Mouse (Mus musculus): Measurements from ENCODE around the gene Sec14l1.
A peak's percentile ranks its signal among the peaks of the same experiment; 100 is the strongest.
"Not testable (repeated sequence)": the region's sequence is repeated elsewhere in the genome, so short reads cannot be mapped to it uniquely, and the experiment has no call there.

The Sec14l1 gene

DNA sequence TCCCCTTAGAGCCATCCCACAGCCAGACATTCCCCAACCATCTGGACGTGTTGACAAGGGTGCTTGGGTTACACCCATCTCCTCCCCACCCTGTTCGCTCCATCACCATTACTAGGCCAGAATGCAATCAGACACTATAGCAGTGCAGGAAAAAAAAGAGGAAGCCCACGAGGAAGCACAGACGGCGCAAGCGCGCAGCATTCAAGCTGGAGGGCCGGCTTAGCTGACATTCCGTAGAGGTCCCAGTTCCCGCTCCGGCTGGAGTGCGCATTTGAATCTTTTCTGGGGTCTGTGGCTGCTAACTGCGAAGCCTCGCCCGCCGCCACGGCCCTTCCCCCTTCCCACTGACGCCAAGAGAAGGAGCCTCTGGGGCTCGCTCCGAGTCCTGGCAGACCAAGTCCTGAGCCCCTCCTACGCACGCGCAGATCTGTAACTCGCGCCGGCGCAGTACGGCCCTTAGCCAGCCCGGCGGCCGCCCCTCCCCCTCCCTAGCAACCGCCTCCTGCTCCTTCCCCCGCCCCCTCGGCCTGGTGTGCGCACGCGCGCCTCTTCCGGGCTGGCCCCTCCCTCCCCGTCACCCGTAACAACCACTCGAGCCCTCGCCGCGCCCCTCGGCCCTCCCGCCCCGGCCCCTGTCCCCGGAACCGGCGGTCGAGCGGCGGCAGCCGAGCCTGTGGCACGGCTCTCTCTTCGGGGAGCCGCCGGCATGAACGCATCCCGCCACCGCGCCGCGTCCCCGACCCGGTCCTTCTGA, at the start of gene Sec14l1:
Gene Sec14l1, plus strand, starts transcription at position 577 of the 754 bp plus-strand sequence.
- DNase-seq = peak; percentile 100

DNA sequence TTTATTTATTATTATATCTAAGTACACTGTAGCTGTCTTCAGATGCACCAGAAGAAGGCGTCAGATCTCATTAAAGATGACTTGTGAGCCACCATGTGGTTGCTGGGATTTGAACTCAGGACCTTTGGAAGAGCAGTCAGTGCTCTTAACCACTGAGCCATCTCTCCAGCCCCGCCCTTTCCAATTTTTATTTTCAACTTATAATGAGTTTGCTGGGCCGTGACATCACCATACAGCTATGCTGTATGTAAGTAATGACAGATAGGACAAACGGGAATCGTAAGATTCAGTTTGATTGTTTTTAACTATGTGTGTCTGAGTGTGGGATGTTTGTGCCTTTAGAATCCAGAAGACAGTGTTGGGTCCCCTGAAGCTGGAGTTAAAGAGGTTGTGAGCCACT, 49.4 kb upstream of the Sec14l1 start:
- DNase-seq = not testable (repeated sequence)

DNA sequence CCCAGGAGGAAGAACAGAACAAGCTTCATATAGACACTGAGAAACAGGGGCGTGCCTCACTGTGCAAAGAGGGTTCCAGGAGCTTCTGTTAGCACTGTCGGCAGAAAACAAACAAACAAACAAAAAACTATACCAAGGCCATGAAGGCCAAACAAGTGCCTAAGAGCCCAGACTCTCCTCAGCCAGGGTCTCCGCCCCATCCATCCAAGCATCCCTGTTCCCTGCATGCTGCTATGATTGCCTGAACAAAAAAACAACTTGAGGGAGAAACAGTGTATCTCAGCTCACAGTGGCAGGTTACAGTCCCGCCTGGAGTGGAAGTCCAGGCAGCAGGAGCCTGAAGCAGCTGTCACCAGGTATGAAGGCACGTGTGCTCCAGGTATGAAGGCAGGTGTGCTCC, 48.2 kb upstream of the Sec14l1 start:
- DNase-seq = no peak

DNA sequence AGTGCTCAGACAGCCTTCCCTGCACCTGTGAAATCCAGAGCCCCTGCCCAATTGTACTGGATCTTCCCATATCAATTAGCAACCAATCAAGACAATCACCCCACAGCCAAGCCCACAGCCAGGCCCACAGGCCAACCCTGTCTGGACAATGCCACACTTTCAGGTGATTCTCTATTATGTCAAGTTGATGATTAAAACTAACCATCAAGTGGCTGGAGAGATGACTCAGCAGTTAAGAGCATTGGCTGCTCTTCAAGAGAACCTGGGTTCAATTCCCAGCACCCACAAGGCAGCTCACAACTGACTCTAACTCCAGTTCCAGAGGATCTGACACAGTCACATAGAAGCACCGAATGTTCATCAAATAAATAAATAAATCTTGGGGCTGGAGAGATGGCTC, 46.6 kb upstream of the Sec14l1 start:
- no peak for DNase-seq

DNA sequence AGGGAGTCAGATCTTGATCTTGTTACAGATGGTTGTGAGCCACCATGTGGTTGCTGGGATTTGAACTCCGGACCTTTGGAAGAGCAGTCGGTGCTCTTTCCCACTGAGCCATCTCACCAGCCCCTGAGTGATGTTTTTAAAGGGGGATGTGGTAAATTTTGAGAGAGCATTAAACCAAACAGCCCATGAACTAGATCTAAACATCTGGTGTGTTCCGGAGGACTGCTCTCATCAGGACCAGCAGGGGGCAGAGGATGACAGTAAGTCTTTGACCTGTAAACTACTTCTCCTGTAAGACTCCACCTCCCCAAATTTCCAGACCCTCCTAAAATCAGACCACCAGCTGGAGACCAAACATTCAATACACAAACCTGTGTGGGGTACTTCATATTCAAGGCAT, 45.9 kb upstream of the Sec14l1 start:
- DNase-seq = no peak

DNA sequence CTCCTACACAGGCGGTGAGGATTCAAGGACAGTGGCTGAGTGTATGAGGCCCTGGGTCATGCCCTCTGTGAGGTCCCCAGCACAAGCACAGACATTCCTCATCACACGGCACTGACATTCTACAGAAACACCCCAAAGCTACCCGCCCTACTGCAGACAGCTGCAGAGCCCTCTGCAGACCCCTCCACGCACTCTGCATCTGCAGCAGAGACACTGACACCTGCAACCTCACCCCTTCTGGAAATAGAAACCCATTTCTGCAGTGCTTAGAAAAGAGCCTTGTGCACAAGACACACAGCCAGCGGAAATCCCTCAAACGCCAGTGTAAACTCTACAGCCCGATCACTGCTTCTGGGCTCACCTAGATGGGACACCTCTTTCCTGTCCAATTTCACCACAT, 44.3 kb upstream of the Sec14l1 start:
- DNase-seq = no peak

DNA sequence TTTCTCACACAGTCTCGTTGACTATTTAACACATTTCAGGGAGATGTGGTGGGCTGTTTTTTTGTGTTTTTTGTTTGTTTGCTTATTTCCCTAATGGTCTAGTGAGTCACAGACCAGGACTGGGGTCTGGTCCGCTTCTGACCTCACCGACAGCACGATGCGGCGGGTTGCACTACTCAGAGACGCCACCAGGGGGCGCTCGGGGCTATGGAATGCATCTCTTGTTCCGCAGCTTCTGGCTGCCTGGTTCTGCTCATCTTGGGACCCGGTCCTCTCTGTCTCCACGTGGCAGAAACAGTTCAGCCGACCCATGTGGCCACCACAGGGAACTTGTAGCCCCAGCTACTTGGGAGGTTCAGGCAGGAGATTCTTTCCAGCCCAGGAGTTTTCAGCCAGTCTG, 42.8 kb upstream of the Sec14l1 start:
- DNase-seq = peak; percentile 76

DNA sequence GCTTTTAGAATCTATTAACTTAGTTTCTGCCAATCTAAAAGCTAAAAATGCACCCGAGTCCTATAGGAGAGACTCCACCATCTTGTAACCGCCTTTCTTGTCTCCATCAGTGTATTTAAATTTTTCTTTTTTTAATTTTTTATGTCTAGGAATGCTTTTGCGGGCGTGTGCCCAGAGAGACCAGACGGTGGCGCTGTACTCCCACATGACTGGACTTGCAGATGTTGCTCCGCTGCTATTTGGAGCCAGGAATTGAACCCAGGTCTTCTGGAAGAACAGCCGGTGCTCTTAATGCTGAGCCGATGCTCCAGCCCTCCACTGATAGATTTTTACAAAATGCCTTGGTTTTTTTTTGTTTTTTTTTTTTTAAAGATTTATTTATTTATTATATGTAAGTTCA, 41.5 kb upstream of the Sec14l1 start:
- DNase-seq = no peak

DNA sequence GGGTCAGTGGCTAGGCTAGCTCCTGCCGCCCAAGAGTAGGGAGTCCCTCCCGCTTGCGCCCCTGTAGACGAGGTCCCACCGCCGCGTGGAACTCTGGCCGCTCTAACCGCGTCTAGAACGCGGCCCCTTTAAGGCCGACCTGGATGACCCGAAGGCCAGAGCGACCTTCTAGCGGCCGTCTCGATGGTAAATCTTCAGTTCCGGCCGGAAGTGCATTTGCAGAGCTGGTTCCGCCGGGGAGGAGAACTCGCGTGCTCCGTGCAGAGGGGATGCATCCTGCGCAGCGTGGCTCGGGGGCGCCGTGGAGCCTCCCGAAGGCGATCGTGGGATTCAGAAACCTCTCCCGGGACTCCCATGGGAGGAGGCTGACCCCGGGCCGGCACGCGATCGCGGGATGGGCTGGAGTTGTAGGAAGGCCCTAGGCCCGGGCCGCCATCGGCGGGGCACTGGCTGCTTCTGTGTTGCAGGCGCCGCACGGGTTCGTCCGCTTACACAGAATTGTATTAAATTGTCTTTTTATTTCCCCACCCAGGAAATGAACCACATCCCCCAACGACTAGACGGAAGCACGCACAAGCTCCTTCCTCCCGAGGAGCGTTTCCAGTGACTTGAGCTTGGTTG, 38.3 kb upstream of the Sec14l1 start:
- peak; percentile 74 for DNase-seq

DNA sequence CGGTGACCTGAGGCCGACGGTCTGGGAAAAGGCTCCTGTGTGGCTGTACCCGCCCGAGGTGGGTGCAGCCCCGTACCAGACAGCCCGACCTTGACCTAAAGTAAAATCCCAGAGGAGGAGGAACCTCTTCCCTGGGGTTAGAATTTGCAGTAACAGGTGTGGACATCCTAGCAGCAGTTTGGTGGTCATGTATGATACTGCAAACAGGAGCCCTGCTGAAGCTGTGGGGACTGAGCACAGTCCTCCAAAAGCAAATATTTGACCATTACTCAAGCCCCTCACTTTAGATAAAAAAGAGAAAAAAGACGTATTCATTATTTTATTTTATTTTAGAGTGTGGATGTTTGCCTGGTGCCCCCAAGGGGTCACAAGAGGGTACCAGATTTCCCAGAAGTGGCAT, 37.7 kb upstream of the Sec14l1 start:
- DNase-seq = no peak

DNA sequence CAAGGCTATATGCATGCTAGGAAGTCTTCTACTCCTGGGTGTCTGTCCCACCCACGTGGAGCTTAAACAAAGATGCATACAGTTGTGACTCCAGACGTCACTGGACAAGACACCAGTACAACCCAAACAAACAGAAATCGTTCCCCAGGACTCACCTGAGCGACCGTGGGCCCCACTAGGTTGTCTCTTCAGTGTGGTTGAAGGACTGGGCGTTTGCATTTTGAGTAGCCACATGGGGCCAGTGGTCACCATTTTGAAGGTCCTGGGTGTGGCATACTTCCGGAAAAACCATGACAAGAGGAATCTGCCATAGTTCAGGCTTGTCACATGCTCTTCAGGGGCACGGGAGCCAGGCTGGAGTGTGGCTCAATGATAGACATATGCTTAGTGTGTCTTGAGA, 37.1 kb upstream of the Sec14l1 start:
- DNase-seq = no peak

DNA sequence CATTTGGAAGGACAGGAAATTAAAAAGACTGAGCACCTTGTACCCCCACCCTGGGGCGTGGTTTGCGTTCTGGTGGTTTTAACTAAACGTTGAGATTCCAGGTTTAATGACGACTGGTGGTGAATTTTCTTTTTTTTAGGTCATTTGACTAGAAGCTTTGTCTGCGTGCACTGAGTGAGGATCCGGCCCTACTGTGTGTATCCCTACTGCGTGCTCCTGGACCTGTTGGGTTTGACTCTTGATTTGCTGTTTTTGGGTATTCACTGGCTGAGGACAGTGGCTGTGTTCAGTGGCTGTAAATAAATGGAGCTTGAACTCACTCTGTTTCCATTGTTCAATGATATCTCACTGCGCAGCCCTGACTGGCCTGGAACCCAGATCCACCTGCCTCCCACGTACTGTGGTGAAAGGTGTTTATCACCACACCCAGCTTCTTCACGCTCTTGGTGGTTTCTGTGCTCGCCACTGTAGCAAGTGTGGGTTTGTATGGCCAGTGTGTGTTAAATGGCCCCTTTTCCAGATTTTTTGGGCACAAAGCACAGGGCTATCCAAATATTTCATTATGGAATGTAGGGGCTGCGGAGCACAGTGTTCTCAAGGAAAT, 36.2 kb upstream of the Sec14l1 start:
- no peak for DNase-seq

DNA sequence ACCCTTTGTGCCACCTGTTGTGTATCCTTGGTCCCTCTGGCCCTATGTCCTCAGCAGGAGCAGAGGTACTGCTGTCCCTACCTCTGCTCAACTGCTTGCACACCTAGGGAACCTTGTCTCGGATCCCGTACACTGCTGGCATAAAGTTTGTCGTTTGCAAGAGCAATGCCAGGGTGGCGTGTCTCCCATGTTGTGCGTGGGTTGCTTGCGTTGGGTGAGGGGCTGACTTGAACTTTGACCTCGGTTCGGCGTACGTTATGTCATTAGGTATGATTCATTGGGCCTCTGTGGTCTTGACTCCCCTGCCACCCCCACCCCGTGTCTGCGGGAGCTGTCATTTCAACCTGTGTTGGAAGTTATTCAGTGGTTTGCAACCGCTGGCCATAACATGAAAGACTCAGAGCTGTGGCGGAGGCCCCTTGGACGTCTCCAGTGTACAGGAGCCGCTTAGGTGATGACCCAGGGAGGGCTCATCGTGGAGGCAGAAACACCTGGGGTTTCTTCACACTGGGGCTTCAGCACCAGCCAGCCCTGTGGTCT, 35.2 kb upstream of the Sec14l1 start:
- no peak for DNase-seq

DNA sequence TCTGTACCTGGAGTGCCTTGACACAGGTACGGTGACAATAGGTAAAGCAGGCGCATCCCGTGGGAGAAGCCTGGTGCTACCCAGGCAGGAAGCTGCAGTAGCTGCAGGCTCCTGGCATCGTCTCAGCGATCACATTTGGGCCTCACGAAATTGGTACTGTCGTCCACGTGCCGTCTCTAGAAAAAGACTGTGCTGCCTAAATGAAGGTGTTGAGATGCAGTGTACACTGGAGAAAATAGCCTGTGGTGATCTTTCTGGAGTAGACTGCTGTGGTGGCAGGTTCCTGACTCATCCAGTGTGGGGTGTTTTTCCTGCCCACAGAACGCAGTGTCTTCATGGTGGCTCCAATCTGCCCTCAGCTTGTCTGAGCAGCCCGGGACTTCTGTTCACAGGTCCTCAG, 34.8 kb upstream of the Sec14l1 start:
- no peak for DNase-seq

DNA sequence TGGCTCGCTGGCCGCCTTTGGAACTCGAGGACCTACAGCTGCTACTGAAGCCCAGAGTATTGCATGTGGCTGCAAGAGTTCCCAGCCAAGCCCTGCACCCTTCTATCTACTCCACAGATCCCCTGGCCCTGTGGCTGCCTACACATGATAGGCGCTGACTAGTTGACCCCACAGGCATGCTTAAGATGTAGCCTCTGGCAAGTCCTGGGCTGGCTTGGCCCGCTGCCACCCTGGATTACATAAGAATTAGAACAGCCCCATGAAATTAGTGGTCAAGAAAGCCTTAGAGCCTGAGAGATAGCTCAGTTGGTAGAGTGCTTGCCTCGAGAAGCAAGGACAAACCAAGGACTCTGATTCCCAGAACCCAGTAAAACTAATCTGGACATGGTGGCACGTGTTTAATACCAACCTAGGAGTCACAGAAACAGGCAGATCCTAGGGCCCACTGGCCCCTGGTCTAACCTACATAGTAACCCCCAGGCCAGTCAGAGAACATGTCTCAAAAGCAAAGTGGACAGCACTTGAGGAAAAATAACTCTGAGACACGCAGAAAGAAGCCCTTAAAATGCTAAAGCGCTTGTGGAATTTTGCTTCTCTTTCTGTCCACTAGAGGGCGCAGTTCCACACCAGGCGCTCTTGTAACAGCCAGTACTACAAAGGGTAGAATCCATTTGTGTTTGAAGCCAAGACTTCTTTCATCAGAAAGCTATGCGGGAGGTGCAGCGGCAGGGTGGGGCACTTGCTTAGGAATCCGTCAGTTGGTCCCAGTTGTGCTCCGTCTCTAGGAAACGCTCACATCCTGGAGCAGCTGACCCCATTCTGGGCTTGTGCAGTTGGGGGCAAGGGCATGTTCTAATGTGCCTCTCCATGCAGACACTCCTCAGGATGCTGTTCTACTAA, 33.6 kb upstream of the Sec14l1 start:
- peak; percentile 73 for DNase-seq

DNA sequence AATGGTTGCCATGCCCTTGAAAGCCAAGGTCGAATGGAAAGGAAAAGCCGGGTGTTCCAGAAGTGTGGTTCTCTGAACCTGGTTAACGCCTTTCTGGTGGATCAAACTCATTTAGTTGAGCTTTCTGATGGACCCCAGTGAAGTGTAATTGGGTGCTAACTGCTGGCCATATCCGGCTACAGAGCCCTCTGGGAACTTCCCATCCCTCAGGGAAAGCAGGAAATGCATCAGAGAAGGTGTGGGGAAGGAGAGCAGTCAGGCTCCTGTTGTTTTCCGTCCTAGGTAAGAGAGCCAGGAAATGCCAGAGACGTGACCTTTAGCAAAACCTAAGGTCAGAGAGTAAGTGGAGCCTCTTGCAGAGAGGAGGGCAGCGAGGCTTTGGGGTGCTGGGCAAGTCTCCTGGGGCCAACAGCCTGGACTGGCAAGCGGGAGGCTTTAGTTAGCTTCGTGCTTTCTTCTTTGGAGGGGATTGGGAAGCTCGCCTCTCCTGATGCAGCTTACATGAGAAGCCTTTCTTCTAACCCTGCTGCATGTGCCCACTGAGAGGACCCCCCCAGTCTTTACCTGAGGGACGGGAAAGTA, 32.5 kb upstream of the Sec14l1 start:
- no peak for DNase-seq

DNA sequence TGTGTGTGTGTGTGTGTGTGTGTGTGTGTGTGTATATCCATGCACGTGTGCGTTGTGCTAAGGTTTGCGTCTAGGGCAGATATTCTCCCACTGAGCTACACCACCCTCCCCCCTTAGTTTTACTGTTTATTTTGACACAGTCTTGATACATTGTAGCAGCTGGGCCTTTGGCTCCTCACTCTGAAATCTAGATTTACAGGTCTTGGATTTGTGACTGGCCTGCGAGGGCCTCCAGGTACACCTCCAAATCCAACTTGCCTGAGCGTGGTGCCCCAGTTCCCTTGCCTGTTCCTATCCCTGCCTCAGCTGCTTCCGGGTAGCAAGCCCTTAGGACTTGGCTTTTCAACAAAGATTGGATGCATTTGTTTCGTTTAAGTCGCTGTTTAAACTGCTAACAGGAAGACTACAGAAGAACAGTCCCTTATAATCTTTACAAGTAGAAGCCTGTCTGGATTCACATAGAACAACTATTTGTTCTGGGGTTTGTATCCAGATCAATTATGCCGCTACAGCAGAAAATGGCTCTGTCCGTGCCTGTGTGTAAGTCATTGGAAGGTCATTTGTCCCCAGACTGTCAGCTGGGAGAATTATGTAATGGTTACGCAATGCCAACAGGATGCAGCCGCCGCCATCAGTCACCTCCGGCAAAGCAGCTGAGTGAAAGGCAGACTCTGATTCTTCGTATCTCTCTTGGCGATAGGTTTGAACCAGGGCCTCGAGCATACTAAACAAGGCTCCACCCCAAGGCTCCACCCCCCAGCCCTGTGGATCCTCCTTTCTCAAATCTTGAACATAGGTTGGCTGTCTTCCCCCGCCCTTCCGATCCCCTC, 31.7 kb upstream of the Sec14l1 start:
- DNase-seq = no peak

DNA sequence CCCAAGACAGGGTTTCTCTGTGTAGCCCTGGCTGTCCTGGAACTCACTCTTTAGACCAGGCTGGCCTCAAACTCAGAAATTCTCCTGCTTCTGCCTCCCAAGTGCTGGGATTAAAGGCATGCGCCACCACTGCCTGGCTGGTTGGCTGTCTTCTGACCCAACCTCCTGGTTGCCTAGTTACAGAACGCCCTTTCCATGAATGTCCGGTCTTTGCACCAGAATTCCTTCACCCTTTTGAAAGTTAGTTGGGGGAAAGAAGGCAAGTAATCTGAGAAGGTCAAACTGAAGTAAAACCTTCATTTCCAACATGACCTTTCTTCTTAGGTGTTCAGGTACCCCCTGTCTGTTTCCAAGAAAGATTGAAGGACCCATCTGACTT, 31.1 kb upstream of the Sec14l1 start:
- not testable (repeated sequence) for DNase-seq

DNA sequence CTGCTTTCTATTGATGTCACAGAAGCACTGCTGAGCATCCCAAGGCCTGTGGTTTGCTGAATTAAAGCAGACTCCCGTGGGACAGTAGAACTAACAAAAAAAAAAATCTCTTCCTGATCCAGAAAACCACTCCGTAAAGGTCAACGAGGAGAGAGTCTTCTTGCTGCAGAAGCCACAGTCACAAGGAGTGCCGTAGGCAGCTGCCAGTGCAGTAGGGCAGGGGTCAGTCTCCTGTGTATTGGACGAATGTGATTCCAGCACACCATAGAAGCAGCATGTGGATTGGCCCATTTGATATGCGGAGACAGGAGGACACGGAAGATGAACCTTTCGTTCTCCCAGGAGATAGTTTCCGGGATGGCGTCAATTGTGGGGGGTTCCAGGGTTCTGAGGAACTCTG, 28.8 kb upstream of the Sec14l1 start:
- no peak for DNase-seq

DNA sequence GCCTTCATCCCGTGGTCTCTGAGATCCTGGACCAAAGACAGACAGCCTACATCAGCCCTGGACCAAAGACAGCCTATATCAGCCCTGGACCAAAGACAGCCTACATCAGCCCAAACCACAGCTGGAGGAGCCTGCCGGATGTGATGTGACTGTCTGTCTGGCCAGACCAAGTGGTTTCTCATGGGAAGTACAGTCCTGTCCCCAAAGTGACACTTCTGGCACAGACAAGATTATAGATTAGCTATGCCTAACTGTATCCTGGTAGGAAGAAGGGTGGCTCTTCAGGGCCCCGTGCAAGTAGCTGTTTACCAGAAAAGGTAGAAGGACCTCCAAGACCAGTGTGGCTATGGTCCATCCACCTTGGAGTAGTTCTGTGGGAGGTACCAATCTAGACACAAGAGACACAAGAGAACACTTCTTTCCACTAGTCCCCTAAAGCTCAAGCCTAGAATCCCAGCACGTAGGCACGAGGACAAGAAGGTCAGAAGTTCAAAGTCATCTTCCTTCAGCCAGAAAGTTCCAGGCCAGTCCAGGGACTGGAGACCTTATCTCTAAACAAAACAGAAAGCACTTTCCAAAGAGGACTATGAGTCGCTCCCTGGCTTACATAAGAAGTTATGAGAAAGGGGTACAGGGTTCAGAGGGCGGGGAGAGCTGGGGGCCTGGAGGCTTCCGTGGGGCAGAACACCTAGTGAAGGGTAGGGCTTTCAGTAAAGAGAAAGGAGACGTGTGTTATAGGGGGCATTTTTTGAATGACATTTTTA, 27.8 kb upstream of the Sec14l1 start:
- DNase-seq = no peak

Measured in cerebellum, adult 11 months (tissue).